Mouse (Mus musculus): ENCODE results near the gene Galr3. TPM values are rescaled to one million over a fixed set of nuclear protein-coding genes. Genes with fewer than 3 reads are reported as not detected.
"Not testable (repeated sequence)": the region's sequence is repeated elsewhere in the genome, so short reads cannot be mapped to it uniquely, and the experiment has no call there.

Galr3 gene
- total and polyA plus RNA-seq, 2 experiments from 2014 or later: not detected

GRCm38 (mm10) chr15:79006638-79007037, 35.0 kb upstream of the Galr3 start:
- no peaks in the 10 kb centered on the region for H3K4me1 ChIP-seq (ENCODE audit: control insufficient read depth, insufficient read depth)
- DNase-seq (ENCODE audit: low spot score): no peak

GRCm38 (mm10) chr15:79007059-79007458, 34.6 kb upstream of the Galr3 start:
- peaks cover 47% of the 10 kb centered on the region for H3K36me3 ChIP-seq (replicated peaks; ENCODE audit: control insufficient read depth, insufficient read depth, low read length)
- H3K27me3 ChIP-seq (ENCODE audit: control insufficient read depth, insufficient read depth, low read length): no peaks in the 10 kb centered on the region
- H3K4me3 ChIP-seq (ENCODE audit: low read depth, low read length): no peak overlapping the region
- no peak for ATAC-seq (ENCODE audit: insufficient read depth, low read depth)
- H3K9ac ChIP-seq (replicated peaks; ENCODE audit: low read depth, low read length): no peak overlapping the region
- WGBS: 92% methylated on average over 5 of the region's 5 CpGs
- DNase-seq (ENCODE audit: low spot score): no peak
- H3K9me3 ChIP-seq (replicated peaks; ENCODE audit: control insufficient read depth, low read length): no peaks in the 10 kb centered on the region
- H3K4me2 ChIP-seq (ENCODE audit: low read depth, low read length): no peak overlapping the region
- TF ChIP-seq EP300 (IDR thresholded peaks at IDR 0.05; ENCODE audit: low read depth): no peak
- no peak for TF ChIP-seq CTCF (IDR thresholded peaks at IDR 0.05; ENCODE audit: low read depth)
- no peaks in the 10 kb centered on the region for H3K4me1 ChIP-seq (ENCODE audit: control insufficient read depth, insufficient read depth)
- no peak overlapping the region for H3K27ac ChIP-seq (ENCODE audit: low read depth)

More at GRCm38 (mm10) chr15:79006638-79007037, 35.0 kb upstream of the Galr3 start:
- 78% methylated on average over 3 of the region's 3 CpGs for WGBS
- H3K27ac ChIP-seq (ENCODE audit: low read depth): no peak overlapping the region
- TF ChIP-seq CTCF (IDR thresholded peaks at IDR 0.05; ENCODE audit: low read depth): no peak
- TF ChIP-seq EP300 (IDR thresholded peaks at IDR 0.05; ENCODE audit: low read depth): no peak
- H3K4me2 ChIP-seq (ENCODE audit: low read depth, low read length): no peak overlapping the region
- no peak overlapping the region for H3K4me3 ChIP-seq (ENCODE audit: low read depth, low read length)
- no peaks in the 10 kb centered on the region for H3K9me3 ChIP-seq (replicated peaks; ENCODE audit: control insufficient read depth, low read length)
- peaks cover 52% of the 10 kb centered on the region for H3K36me3 ChIP-seq (replicated peaks; ENCODE audit: control insufficient read depth, insufficient read depth, low read length)
- ATAC-seq (ENCODE audit: insufficient read depth, low read depth): no peak
- no peaks in the 10 kb centered on the region for H3K27me3 ChIP-seq (ENCODE audit: control insufficient read depth, insufficient read depth, low read length)
- H3K9ac ChIP-seq (replicated peaks; ENCODE audit: low read depth, low read length): no peak overlapping the region

- ATAC-seq (ENCODE audit: insufficient read depth, low read depth); H3K4me3 ChIP-seq (ENCODE audit: low read depth, low read length); H3K27ac ChIP-seq (ENCODE audit: low read depth); H3K4me1 ChIP-seq (ENCODE audit: control insufficient read depth, insufficient read depth); H3K9ac ChIP-seq (replicated peaks; ENCODE audit: low read depth, low read length); H3K9me3 ChIP-seq (replicated peaks; ENCODE audit: control insufficient read depth, low read length); H3K27me3 ChIP-seq (ENCODE audit: control insufficient read depth, insufficient read depth, low read length); DNase-seq (ENCODE audit: low spot score); H3K4me2 ChIP-seq (ENCODE audit: low read depth, low read length): not testable (repeated sequence)
- peaks cover 40% of the 10 kb centered on the region for H3K36me3 ChIP-seq (replicated peaks; ENCODE audit: control insufficient read depth, insufficient read depth, low read length)
- whole genome bisulfite sequencing: 82% methylated on average over 6 of the region's 6 CpGs
Observed at GRCm38 (mm10) chr15:79007836-79008235, 33.8 kb upstream of the Galr3 start.

- no peaks in the 10 kb centered on the region for H3K9me3 ChIP-seq (replicated peaks; ENCODE audit: control insufficient read depth, low read length)
- no peak for DNase-seq (ENCODE audit: low spot score)
- WGBS: 63% methylated on average over 5 of the region's 5 CpGs
- no peaks in the 10 kb centered on the region for H3K27me3 ChIP-seq (ENCODE audit: control insufficient read depth, insufficient read depth, low read length)
- H3K9ac ChIP-seq (replicated peaks; ENCODE audit: low read depth, low read length): no peak overlapping the region
- no peak overlapping the region for H3K27ac ChIP-seq (ENCODE audit: low read depth)
- H3K4me1 ChIP-seq (ENCODE audit: control insufficient read depth, insufficient read depth): no peaks in the 10 kb centered on the region
- H3K4me3 ChIP-seq (ENCODE audit: low read depth, low read length): no peak overlapping the region
- TF ChIP-seq EP300 (IDR thresholded peaks at IDR 0.05; ENCODE audit: low read depth): no peak
- H3K4me2 ChIP-seq (ENCODE audit: low read depth, low read length): no peak overlapping the region
- H3K36me3 ChIP-seq (replicated peaks; ENCODE audit: control insufficient read depth, insufficient read depth, low read length): peaks cover 21% of the 10 kb centered on the region
- ATAC-seq (ENCODE audit: insufficient read depth, low read depth): no peak
Observed at GRCm38 (mm10) chr15:79009734-79010133, 32.0 kb upstream of the Galr3 start.

GRCm38 (mm10) chr15:79011550-79011949, 30.1 kb upstream of the Galr3 start:
- no peak for DNase-seq (ENCODE audit: low spot score)
- H3K36me3 ChIP-seq (replicated peaks; ENCODE audit: control insufficient read depth, insufficient read depth, low read length): peaks cover 5% of the 10 kb centered on the region; the same call in 1 of the 2 replicates
- no peak for TF ChIP-seq CTCF (IDR thresholded peaks at IDR 0.05; ENCODE audit: low read depth)
- no peak for TF ChIP-seq EP300 (IDR thresholded peaks at IDR 0.05; ENCODE audit: low read depth)
- H3K27me3 ChIP-seq (ENCODE audit: control insufficient read depth, insufficient read depth, low read length): no peaks in the 10 kb centered on the region
- H3K4me1 ChIP-seq (ENCODE audit: control insufficient read depth, insufficient read depth): no peaks in the 10 kb centered on the region
- no peak overlapping the region for H3K4me2 ChIP-seq (ENCODE audit: low read depth, low read length)
- no peak for ATAC-seq (ENCODE audit: insufficient read depth, low read depth)
- no peak overlapping the region for H3K4me3 ChIP-seq (ENCODE audit: low read depth, low read length)
- H3K27ac ChIP-seq (ENCODE audit: low read depth): no peak overlapping the region
- H3K9me3 ChIP-seq (replicated peaks; ENCODE audit: control insufficient read depth, low read length): no peaks in the 10 kb centered on the region
- 61% methylated on average over 10 of the region's 10 CpGs for WGBS
- H3K9ac ChIP-seq (replicated peaks; ENCODE audit: low read depth, low read length): no peak overlapping the region

- Histone ChIP-seq H3K27me3 (ENCODE audit: control insufficient read depth, insufficient read depth, low read length) (no peaks in the 10 kb centered on the region), H3K36me3 (replicated peaks; ENCODE audit: control insufficient read depth, insufficient read depth, low read length) (no peaks in the 10 kb centered on the region), H3K4me3 (ENCODE audit: low read depth, low read length) (no peak overlapping the region), H3K9me3 (replicated peaks; ENCODE audit: control insufficient read depth, low read length) (no peaks in the 10 kb centered on the region), H3K4me1 (ENCODE audit: control insufficient read depth, insufficient read depth) (no peaks in the 10 kb centered on the region), H3K4me2 (ENCODE audit: low read depth, low read length) (no peak overlapping the region), H3K27ac (ENCODE audit: low read depth) (no peak overlapping the region), H3K9ac (replicated peaks; ENCODE audit: low read depth, low read length) (no peak overlapping the region)
- TF ChIP-seq CTCF (IDR thresholded peaks at IDR 0.05; ENCODE audit: low read depth): no peak
- DNase-seq (ENCODE audit: low spot score) (no peak), ATAC-seq (ENCODE audit: insufficient read depth, low read depth) (no peak)
- WGBS: 67% methylated on average over 7 of the region's 7 CpGs
Observed at GRCm38 (mm10) chr15:79013382-79013781, 28.3 kb upstream of the Galr3 start.

Measured in heart, postnatal 0 days (tissue).